Mouse (Mus musculus): ENCODE data around the gene Brwd1. TPM values are rescaled to one million over a fixed set of nuclear protein-coding genes. Genes with fewer than 3 reads are reported as not detected.

The Brwd1 gene
- polyA plus RNA-seq, 1 experiment from 2014 or later: 109 TPM

GRCm38 (mm10) chr16:96091515-96092504 is 9.5 kb upstream of the Brwd1 start:
- H3K27me3 ChIP-seq (ENCODE audit: insufficient read depth, low read length): no peaks in the 10 kb centered on the region
- H3K9ac ChIP-seq: no peak overlapping the region
- peaks cover 4% of the 10 kb centered on the region; the same call in 1 of the 2 replicates for H3K4me1 ChIP-seq (ENCODE audit: insufficient read depth)
- no peak overlapping the region for H3K27ac ChIP-seq (ENCODE audit: low read depth)
- no peaks in the 10 kb centered on the region for H3K36me3 ChIP-seq (ENCODE audit: insufficient read depth)
- 46% methylated on average over 9 of the region's 9 CpGs for WGBS
- ATAC-seq (ENCODE audit: insufficient read depth): no peak
- H3K4me2 ChIP-seq: no peak overlapping the region
- H3K4me3 ChIP-seq (ENCODE audit: low read depth, low read length): no peak overlapping the region
- H3K9me3 ChIP-seq (ENCODE audit: low read depth, low read length): no peaks in the 10 kb centered on the region
- no peak for DNase-seq
- TF ChIP-seq CTCF (IDR thresholded peaks at IDR 0.05; ENCODE audit: low read depth): no peak

GRCm38 (mm10) chr16:96088120-96088519 is 5.8 kb upstream of the Brwd1 start:
- WGBS: 66% methylated on average over 5 of the region's 5 CpGs

GRCm38 (mm10) chr16:96087436-96087835 is 5.1 kb upstream of the Brwd1 start:
- Histone ChIP-seq H3K36me3 (ENCODE audit: insufficient read depth) (no peaks in the 10 kb centered on the region), H3K4me1 (ENCODE audit: insufficient read depth) (peaks cover 4% of the 10 kb centered on the region; the same call in 1 of the 2 replicates), H3K9ac (no peak overlapping the region), H3K27me3 (ENCODE audit: insufficient read depth, low read length) (no peaks in the 10 kb centered on the region), H3K4me2 (no peak overlapping the region), H3K4me3 (ENCODE audit: low read depth, low read length) (no peak overlapping the region), H3K9me3 (ENCODE audit: low read depth, low read length) (no peaks in the 10 kb centered on the region), H3K27ac (ENCODE audit: low read depth) (no peak overlapping the region)
- 0 out of 2 replicates have a peak, but pooled peaks have one; percentile 11 for TF ChIP-seq CTCF (IDR thresholded peaks at IDR 0.05; ENCODE audit: low read depth)
- 75% methylated on average over 4 of the region's 4 CpGs for WGBS
- DNase-seq (no peak), ATAC-seq (ENCODE audit: insufficient read depth) (no peak)

More at GRCm38 (mm10) chr16:96088120-96088519, 5.8 kb upstream of the Brwd1 start:
- no peaks in the 10 kb centered on the region for H3K9me3 ChIP-seq (ENCODE audit: low read depth, low read length)
- H3K4me2 ChIP-seq: no peak overlapping the region
- H3K4me3 ChIP-seq (ENCODE audit: low read depth, low read length): no peak overlapping the region
- ATAC-seq (ENCODE audit: insufficient read depth) (no peak), DNase-seq (no peak)
- H3K36me3 ChIP-seq (ENCODE audit: insufficient read depth): no peaks in the 10 kb centered on the region
- no peaks in the 10 kb centered on the region for H3K27me3 ChIP-seq (ENCODE audit: insufficient read depth, low read length)
- H3K4me1 ChIP-seq (ENCODE audit: insufficient read depth): peaks cover 4% of the 10 kb centered on the region; the same call in 1 of the 2 replicates
- H3K27ac ChIP-seq (ENCODE audit: low read depth): no peak overlapping the region
- H3K9ac ChIP-seq: no peak overlapping the region
- TF ChIP-seq CTCF (IDR thresholded peaks at IDR 0.05; ENCODE audit: low read depth): no peak

- Histone ChIP-seq H3K36me3 (ENCODE audit: insufficient read depth) (no peaks in the 10 kb centered on the region), H3K27me3 (ENCODE audit: insufficient read depth, low read length) (no peaks in the 10 kb centered on the region), H3K4me3 (ENCODE audit: low read depth, low read length) (no peak overlapping the region), H3K4me2 (no peak overlapping the region), H3K9ac (no peak overlapping the region), H3K4me1 (ENCODE audit: insufficient read depth) (peaks cover 4% of the 10 kb centered on the region; the same call in 1 of the 2 replicates), H3K27ac (ENCODE audit: low read depth) (no peak overlapping the region), H3K9me3 (ENCODE audit: low read depth, low read length) (no peaks in the 10 kb centered on the region)
- no peak for DNase-seq
- ATAC-seq (ENCODE audit: insufficient read depth): no peak
- 69% methylated on average over 12 of the region's 12 CpGs for WGBS
- TF ChIP-seq CTCF (IDR thresholded peaks at IDR 0.05; ENCODE audit: low read depth): no peak
Measured at GRCm38 (mm10) chr16:96087001-96087400, 4.7 kb upstream of the Brwd1 start.

- peaks cover 6% of the 10 kb centered on the region; the same call in 1 of the 2 replicates for H3K36me3 ChIP-seq (ENCODE audit: insufficient read depth)
- no peak overlapping the region for H3K4me3 ChIP-seq (ENCODE audit: low read depth, low read length)
- no peaks in the 10 kb centered on the region for H3K4me1 ChIP-seq (ENCODE audit: insufficient read depth)
- no peak overlapping the region for H3K4me2 ChIP-seq
- no peak overlapping the region for H3K27ac ChIP-seq (ENCODE audit: low read depth)
- no peaks in the 10 kb centered on the region for H3K27me3 ChIP-seq (ENCODE audit: insufficient read depth, low read length)
- no peak overlapping the region for H3K9ac ChIP-seq
- DNase-seq (no peak), ATAC-seq (ENCODE audit: insufficient read depth) (no peak)
- no peak for TF ChIP-seq CTCF (IDR thresholded peaks at IDR 0.05; ENCODE audit: low read depth)
- H3K9me3 ChIP-seq (ENCODE audit: low read depth, low read length): no peaks in the 10 kb centered on the region
Measured at GRCm38 (mm10) chr16:96085597-96085996, 3.3 kb upstream of the Brwd1 start.

- WGBS: 6% methylated on average over 20 of the region's 20 CpGs
- Histone ChIP-seq H3K9ac (peak overlapping the region; percentile 95), H3K9me3 (ENCODE audit: low read depth, low read length) (no peaks in the 10 kb centered on the region), H3K27me3 (ENCODE audit: insufficient read depth, low read length) (no peaks in the 10 kb centered on the region), H3K4me1 (ENCODE audit: insufficient read depth) (no peaks in the 10 kb centered on the region), H3K36me3 (ENCODE audit: insufficient read depth) (peaks cover 30% of the 10 kb centered on the region), H3K27ac (ENCODE audit: low read depth) (peak overlapping the region; percentile 97), H3K4me2 (peak overlapping the region; percentile 73), H3K4me3 (ENCODE audit: low read depth, low read length) (peak overlapping the region; percentile 98)
- DNase-seq (no peak), ATAC-seq (ENCODE audit: insufficient read depth) (peak; percentile 6; the same call in 1 of the 2 replicates)
- TF ChIP-seq CTCF (IDR thresholded peaks at IDR 0.05; ENCODE audit: low read depth): no peak
Measured at GRCm38 (mm10) chr16:96083179-96083646, 887 bp upstream of the Brwd1 start.

- ATAC-seq (ENCODE audit: insufficient read depth) (peak; percentile 22), DNase-seq (no peak)
- Histone ChIP-seq H3K4me1 (ENCODE audit: insufficient read depth) (no peaks in the 10 kb centered on the region), H3K9ac (peak overlapping the region; percentile 95), H3K36me3 (ENCODE audit: insufficient read depth) (peaks cover 41% of the 10 kb centered on the region), H3K4me2 (peak overlapping the region; percentile 73), H3K9me3 (ENCODE audit: low read depth, low read length) (no peaks in the 10 kb centered on the region), H3K27ac (ENCODE audit: low read depth) (peak overlapping the region; percentile 97), H3K4me3 (ENCODE audit: low read depth, low read length) (peak overlapping the region; percentile 98), H3K27me3 (ENCODE audit: insufficient read depth, low read length) (no peaks in the 10 kb centered on the region)
- TF ChIP-seq CTCF (IDR thresholded peaks at IDR 0.05; ENCODE audit: low read depth): no peak
- WGBS: under 1% methylated on average over 66 of the region's 68 CpGs
Measured at GRCm38 (mm10) chr16:96081742-96082241, 534 bp downstream of the Brwd1 start.

All from lung, embryonic 14.5 days (tissue).